Mouse (Mus musculus) midbrain, embryonic 15.5 days (tissue): ENCODE results near the gene Alcam. TPM values are rescaled to one million over a fixed set of nuclear protein-coding genes. Genes with fewer than 3 reads are reported as not detected.

ENCODE experiments used
- ATAC-seq: fragments of 200-750 bp; cut with Nextera tagmentation; replicated peaks from 2 replicates; pipeline ENCODE4 v1.8.0; 2017; ENCODE audit warnings: moderate TSS enrichment
- H3K27ac ChIP-seq: fragments of 300-500 bp; sonication (generic); 2 replicates; pipeline ENCODE4 v1.5.1; 2015; ENCODE audit warnings: mild to moderate bottlenecking, inconsistent platforms
- H3K27me3 ChIP-seq: fragments of 300-500 bp; sonication (generic); replicated peaks from 2 replicates; pipeline ENCODE4 v1.6.1; 2015; ENCODE audit warnings: inconsistent platforms
- H3K36me3 ChIP-seq: fragments of 300-500 bp; sonication (generic); replicated peaks from 2 replicates; pipeline ENCODE4 v1.6.1; 2015; ENCODE audit warnings: inconsistent platforms
- H3K4me1 ChIP-seq: fragments of 300-500 bp; sonication (generic); 2 replicates; pipeline ENCODE4 v1.6.1; 2015; ENCODE audit warnings: inconsistent platforms
- H3K4me2 ChIP-seq: fragments of 300-500 bp; sonication (generic); 2 replicates; pipeline ENCODE4 v1.6.1; 2015; ENCODE audit warnings: inconsistent platforms, mild to moderate bottlenecking, moderate library complexity
- H3K4me3 ChIP-seq: fragments of 300-500 bp; sonication (generic); 2 replicates; pipeline ENCODE4 v1.5.1; 2015; ENCODE audit warnings: mild to moderate bottlenecking, inconsistent platforms
- H3K9ac ChIP-seq: fragments of 300-500 bp; sonication (generic); 2 replicates; pipeline ENCODE4 v1.6.1; 2015; ENCODE audit warnings: mild to moderate bottlenecking, inconsistent platforms
- H3K9me3 ChIP-seq: fragments of 300-500 bp; sonication (generic); 2 replicates; pipeline ENCODE4 v1.6.1; 2016; ENCODE audit warnings: inconsistent platforms
- WGBS: fragments of 180-500 bp; shearing (Covaris S2); methylation state at CpG from one replicate; pipeline ENCODE4 v1.1.7; 2015; ENCODE audit warnings: mixed read lengths; 5-methylcytosine and 5-hydroxymethylcytosine counted together
- polyA plus RNA-seq: library from polyadenylated mRNA; unstranded; fragments of >200 nt; fragmentation: Nextera tagmentation; extraction: Ambion mirVana; gene quantifications from 2 replicates; pipeline ENCODE4 v1.2.1, GENCODE M21; 2015

Alcam gene
- polyA plus RNA-seq, 1 experiment from 2014 or later: 23.5 TPM

DNA sequence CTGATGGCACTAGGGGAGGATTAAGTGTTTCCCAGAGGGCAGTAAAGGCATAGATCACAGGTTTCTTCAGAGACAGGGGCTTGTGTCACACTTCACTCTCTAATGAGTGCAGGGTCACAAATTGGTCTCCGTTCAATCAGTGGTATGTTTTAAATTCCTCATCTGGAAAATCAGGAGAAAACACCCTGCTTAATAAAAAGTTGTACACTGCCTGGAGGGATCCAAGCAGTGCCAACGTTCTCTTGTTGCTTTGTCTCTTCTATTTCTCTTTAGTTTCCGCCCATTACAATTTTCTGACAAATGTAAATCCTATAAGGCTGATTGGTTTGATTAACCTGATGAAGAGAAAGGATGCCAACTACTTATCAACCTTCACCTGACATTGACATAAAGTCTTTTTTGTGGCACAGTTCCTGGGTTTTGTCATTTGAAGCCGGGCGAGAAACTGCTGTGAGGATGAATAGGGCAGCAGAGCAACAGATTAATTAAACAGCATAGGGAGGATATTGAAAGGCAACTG, 67.0 kb downstream of the Alcam start:
- no peak for ATAC-seq
- H3K4me1 ChIP-seq: peaks cover 3% of the 10 kb centered on the region; the same call in 1 of the 2 replicates
- 54% methylated on average over 5 of the region's 5 CpGs for WGBS

DNA sequence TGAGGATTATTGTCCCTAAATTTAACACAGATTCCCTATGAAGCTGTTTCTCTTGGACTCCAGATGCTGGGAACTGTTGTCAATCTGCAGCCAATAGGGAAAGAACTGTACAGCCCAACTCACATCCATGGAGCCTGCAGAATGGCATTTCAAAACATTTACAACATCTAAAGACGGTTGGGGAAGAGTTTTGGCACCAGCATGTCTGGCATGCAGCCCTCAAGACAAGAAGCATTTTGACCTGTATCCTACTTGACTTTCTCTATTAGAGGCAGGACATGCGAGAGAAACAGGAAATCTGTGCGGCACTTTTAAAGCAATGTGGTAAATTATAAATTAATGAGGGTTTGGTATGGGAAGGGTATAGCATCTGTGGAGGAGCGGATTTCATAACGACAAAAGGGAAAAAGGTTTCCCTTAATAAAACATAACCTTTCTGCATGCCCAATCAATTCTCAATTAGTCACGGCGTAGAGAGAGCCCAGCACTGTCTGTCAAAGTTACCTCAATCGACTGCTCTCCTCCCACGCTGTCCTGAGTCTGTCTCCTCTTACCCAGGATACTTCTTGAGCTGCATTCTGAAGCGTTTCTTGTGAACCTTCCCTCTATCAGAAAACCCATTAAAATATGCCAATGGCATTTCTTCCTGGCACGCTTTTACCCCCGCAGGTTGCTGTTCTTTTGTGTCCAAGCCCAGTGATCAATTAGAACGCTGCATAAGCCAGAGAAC, 70.3 kb downstream of the Alcam start:
- ATAC-seq: no peak
- Histone ChIP-seq H3K36me3 (no peaks in the 10 kb centered on the region), H3K9ac (no peak overlapping the region), H3K27me3 (no peaks in the 10 kb centered on the region), H3K27ac (no peak overlapping the region), H3K4me2 (no peak overlapping the region), H3K4me1 (peaks cover 3% of the 10 kb centered on the region; the same call in 1 of the 2 replicates), H3K4me3 (no peak overlapping the region), H3K9me3 (no peaks in the 10 kb centered on the region)
- WGBS: 48% methylated on average over 13 of the region's 13 CpGs

More for the DNA sequence above, 67.0 kb downstream of the Alcam start:
- H3K27ac ChIP-seq: no peak overlapping the region
- H3K9ac ChIP-seq: no peak overlapping the region
- no peak overlapping the region for H3K4me2 ChIP-seq
- H3K9me3 ChIP-seq: no peaks in the 10 kb centered on the region
- no peaks in the 10 kb centered on the region for H3K27me3 ChIP-seq
- H3K36me3 ChIP-seq: no peaks in the 10 kb centered on the region
- no peak overlapping the region for H3K4me3 ChIP-seq

DNA sequence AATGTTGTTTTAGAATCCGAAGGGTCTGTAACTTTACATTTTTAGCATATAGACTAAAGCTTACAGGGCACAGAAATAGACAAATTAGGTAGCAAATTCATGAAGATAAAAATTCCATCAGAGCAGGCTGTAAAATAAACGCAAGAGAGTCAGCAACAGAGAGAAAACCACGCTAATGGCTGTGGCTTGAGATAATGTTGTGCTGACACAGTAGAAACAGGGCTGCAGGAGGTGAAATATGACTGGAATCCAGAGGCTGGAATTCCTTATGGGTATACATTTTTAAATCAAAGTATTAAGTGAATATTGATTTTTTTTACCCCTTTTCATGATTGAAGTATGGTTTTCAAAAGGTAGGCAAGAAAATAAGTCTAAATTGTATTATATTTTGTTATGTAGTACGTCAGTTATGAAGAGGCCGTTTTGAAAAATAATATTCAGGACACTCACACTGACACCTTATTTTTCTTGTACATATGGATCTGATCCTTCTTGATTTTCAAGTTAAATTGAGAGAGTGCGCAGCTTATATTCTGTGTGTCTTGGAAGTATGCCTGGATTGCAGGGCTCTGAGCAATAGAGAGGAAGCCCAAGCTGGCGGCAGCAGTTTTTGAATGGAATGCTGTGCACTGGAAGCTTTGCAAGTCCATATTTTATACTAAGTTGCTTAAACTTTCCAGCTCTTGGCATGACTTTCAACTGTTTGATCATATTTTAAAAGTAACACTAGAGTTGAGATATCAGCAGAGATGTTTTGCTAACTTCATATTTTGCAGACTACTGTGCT, 74.9 kb downstream of the Alcam start:
- no peak overlapping the region for H3K9ac ChIP-seq
- no peak for ATAC-seq
- no peak overlapping the region for H3K4me3 ChIP-seq
- H3K36me3 ChIP-seq: no peaks in the 10 kb centered on the region
- no peaks in the 10 kb centered on the region for H3K9me3 ChIP-seq
- WGBS: 80% methylated on average over 7 of the region's 7 CpGs
- no peak overlapping the region for H3K4me2 ChIP-seq
- peaks cover 3% of the 10 kb centered on the region; the same call in 1 of the 2 replicates for H3K4me1 ChIP-seq
- no peak overlapping the region for H3K27ac ChIP-seq
- no peaks in the 10 kb centered on the region for H3K27me3 ChIP-seq

DNA sequence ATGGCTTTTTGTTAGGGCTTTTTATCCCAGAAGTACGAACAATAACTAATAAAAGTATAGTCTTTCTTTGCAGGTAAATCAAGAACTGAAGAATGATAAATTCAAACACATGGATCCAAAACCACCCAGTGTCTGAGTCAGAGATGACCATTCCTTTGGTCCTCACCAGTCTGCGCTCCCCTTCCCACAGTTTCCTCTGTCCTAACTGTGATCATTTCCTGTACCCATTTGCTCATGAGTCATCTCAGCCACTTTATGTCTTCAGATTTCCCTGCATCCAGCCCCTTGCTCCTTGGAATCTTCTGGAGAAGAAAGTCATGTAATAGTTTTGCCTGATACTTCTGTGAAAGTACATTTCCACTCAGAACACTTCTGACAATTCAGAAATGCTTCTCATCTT, 77.0 kb downstream of the Alcam start:
- Histone ChIP-seq H3K4me3 (no peak overlapping the region), H3K36me3 (no peaks in the 10 kb centered on the region), H3K9me3 (no peaks in the 10 kb centered on the region), H3K4me1 (no peaks in the 10 kb centered on the region), H3K4me2 (no peak overlapping the region), H3K27ac (no peak overlapping the region), H3K9ac (no peak overlapping the region), H3K27me3 (no peaks in the 10 kb centered on the region)
- ATAC-seq: no peak
- 85% methylated on average over 2 of the region's 2 CpGs for WGBS

DNA sequence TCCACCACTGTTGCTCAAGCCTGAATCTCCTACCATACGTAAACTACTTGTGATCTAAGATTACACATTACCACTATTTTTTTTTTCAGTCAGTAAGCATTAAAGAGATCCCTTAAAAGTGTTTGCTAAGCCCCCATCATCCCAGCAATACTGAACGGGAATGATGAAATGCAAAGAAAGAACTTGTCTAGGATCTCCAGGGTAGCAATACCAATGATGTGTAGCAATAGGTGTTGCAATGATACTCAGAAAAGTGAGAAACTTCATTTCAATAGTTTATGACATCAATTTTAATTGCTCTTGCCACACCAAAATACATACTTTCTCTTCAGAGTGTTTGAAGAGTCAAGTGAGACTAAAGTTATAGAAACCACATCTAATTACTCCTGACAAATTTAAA, 81.9 kb downstream of the Alcam start:
- no peaks in the 10 kb centered on the region for H3K36me3 ChIP-seq
- H3K9me3 ChIP-seq: no peaks in the 10 kb centered on the region
- no peak overlapping the region for H3K9ac ChIP-seq
- no peak overlapping the region for H3K4me3 ChIP-seq
- ATAC-seq: no peak
- WGBS: 86% methylated on average over 2 of the region's 2 CpGs
- no peaks in the 10 kb centered on the region for H3K27me3 ChIP-seq
- no peak overlapping the region for H3K4me2 ChIP-seq
- no peaks in the 10 kb centered on the region for H3K4me1 ChIP-seq
- H3K27ac ChIP-seq: no peak overlapping the region

DNA sequence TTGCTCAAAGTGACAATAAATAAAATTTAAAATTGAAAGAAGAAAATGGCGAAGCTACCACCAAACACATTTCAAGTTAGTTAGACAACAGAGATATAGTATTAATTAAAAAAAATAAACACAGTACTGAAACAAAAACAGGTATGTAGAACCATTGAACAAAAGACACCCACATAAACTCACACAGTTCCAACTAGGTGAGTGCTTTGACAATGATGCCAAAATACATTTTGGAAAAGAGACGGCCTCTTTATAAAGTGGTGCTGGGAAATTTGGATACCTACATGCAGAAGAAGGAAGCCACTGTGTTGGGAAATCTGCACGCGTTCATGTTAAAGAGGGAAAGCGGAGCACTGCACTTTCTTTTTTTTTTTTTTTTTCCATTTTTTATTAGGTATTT, 85.4 kb downstream of the Alcam start:
- Histone ChIP-seq H3K27me3 (no peaks in the 10 kb centered on the region), H3K27ac (no peak overlapping the region), H3K9me3 (no peaks in the 10 kb centered on the region), H3K4me3 (no peak overlapping the region), H3K36me3 (no peaks in the 10 kb centered on the region), H3K9ac (no peak overlapping the region), H3K4me2 (no peak overlapping the region), H3K4me1 (no peaks in the 10 kb centered on the region)
- ATAC-seq: no peak
- 98% methylated on average over 5 of the region's 5 CpGs for WGBS

DNA sequence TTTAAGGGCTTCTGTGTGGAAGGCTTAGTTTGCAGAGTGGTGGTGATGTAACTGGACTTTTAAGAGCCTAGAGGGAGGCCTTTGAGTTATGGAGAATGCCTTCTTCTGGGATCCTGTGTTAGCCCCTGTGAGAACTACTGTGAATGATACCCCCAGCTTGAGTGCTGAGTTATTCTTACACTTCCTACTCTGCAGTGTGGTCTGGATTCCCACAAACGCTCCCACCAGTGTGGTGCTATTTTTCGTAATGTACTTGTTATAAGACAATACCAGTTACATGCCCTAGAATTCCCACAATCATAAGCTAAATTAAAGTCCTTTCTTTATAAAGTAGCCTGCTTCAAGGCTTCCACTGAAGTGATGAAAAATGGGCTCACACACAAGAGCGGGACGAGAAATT, 87.0 kb downstream of the Alcam start:
- no peak overlapping the region for H3K27ac ChIP-seq
- no peak overlapping the region for H3K4me3 ChIP-seq
- no peak overlapping the region for H3K4me2 ChIP-seq
- no peaks in the 10 kb centered on the region for H3K27me3 ChIP-seq
- WGBS: 93% methylated on average over 4 of the region's 4 CpGs
- H3K9ac ChIP-seq: no peak overlapping the region
- no peaks in the 10 kb centered on the region for H3K36me3 ChIP-seq
- no peaks in the 10 kb centered on the region for H3K4me1 ChIP-seq
- H3K9me3 ChIP-seq: no peaks in the 10 kb centered on the region
- ATAC-seq: no peak

DNA sequence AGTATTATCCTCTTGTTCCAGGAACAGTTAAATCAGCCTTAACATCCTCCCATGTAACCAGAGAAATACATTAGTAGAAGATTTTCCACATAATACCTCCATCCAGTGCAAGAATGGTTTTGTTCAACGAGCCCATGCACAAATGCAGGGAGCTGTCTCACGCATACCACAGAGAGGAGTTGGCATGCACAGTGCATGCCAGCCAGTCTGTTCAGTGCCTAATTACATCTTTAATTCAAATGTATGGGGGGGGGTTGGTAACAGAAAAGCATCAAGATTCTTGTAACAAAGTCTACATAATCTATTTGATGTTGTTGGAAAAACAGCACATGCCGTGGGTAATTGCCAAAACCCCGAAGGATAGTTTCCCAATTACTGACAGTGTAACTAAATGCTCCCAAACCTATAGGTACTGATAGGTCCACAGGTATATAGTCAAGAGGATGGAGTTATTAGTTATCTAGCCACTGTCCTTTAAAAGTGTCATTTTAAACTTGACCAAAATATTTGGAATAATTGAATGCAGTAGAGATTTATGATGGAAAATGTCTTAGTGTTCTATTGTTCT, 89.8 kb downstream of the Alcam start:
- ATAC-seq: no peak
- Histone ChIP-seq H3K4me2 (no peak overlapping the region), H3K36me3 (no peaks in the 10 kb centered on the region), H3K27ac (no peak overlapping the region), H3K27me3 (no peaks in the 10 kb centered on the region), H3K9me3 (no peaks in the 10 kb centered on the region), H3K4me3 (no peak overlapping the region), H3K9ac (no peak overlapping the region), H3K4me1 (no peaks in the 10 kb centered on the region)
- WGBS: 65% methylated on average over 4 of the region's 4 CpGs

DNA sequence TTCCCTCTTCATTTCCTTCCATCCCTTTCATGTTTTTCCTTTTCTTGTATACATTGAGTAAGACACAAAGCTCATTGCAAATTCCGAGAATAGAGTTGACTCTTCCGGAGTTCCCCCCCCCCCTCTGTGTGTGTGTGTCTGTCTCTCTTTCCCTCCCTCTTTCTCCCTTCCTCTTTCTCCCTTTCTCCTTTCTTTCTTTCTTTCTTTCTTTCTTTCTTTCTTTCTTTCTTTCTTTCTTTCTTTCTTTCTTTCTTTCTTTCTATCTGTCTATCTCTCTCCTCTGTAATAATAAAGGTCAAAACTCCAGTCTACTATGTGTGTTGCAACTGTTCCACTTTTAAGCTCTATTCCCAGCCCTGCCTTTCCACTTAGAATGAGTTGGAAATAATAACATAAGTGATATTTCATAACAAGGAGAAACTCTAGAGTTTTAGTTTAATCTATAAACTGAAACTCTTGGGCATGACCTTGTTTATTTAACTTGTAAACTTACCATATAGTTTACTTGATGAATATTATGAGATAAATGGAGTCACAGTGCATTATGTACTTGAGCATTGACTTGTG, 110.3 kb downstream of the Alcam start:
- Histone ChIP-seq H3K36me3 (no peaks in the 10 kb centered on the region), H3K27me3 (no peaks in the 10 kb centered on the region), H3K9me3 (no peaks in the 10 kb centered on the region), H3K9ac (no peak overlapping the region), H3K4me1 (no peaks in the 10 kb centered on the region), H3K4me2 (no peak overlapping the region), H3K27ac (no peak overlapping the region), H3K4me3 (no peak overlapping the region)
- WGBS: 81% methylated on average over 2 of the region's 2 CpGs
- ATAC-seq: no peak

DNA sequence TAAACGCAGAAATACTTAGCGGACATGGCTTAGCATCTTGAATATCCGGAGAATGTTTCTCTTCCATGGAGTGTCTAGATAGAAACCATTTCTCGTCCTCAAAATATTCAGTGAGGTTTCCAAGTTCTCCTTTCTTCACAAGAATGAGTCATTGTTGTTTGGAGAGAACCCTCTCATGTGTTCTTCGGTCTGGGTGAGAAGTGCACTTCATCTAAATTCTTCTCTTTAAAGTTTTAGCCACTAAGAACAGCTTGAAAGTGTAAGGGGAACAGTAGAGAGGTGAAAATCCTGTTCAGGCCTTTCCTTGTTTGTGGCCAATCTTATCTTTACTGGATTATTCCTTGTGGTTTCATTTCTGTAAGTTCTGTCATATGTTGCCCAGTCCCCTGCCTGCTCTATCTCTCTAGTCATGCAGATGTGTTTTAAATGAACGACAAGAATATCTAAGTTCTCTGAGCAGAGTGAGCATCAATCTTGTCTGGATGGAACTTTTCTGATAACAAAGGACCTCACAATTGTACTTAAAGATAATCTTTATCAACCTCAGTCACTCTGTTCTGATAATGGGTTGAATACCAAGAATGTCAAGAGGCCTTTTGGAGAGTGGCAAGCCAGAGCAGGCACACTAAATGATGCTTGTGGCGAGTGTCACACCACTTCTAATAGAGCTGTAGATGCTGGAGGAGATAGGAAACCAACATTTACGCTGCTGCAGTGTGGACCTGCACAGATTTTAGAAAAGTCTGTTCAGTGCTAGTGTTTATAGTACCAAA, 111.0 kb downstream of the Alcam start:
- no peaks in the 10 kb centered on the region for H3K27me3 ChIP-seq
- no peaks in the 10 kb centered on the region for H3K4me1 ChIP-seq
- WGBS: 87% methylated on average over 8 of the region's 8 CpGs
- no peak overlapping the region for H3K4me3 ChIP-seq
- H3K4me2 ChIP-seq: no peak overlapping the region
- H3K27ac ChIP-seq: no peak overlapping the region
- ATAC-seq: no peak
- H3K36me3 ChIP-seq: no peaks in the 10 kb centered on the region
- H3K9me3 ChIP-seq: no peaks in the 10 kb centered on the region
- no peak overlapping the region for H3K9ac ChIP-seq

DNA sequence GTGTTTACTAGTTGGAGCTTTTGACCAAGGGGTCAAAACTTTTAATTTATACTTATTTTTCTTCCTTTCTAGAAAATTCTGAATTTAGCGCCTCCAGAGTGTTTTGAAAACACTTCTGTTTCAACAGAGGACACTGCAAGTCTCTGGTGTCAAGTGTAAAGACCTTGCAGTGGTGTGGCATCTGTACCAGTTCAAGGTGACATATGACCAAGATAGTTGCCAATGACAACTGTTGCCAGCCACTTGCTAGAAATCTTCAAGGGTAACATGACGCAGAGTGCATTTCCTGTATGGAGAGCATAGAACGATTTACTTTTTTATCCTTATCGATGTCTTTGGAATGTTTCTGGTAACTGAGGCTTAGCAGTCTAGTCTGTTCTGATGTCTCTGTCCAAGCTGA, 119.8 kb downstream of the Alcam start:
- Histone ChIP-seq H3K4me3 (no peak overlapping the region), H3K36me3 (no peaks in the 10 kb centered on the region), H3K9ac (no peak overlapping the region), H3K27me3 (no peaks in the 10 kb centered on the region), H3K27ac (no peak overlapping the region), H3K9me3 (no peaks in the 10 kb centered on the region), H3K4me1 (no peaks in the 10 kb centered on the region), H3K4me2 (no peak overlapping the region)
- 88% methylated on average over 4 of the region's 4 CpGs for WGBS
- ATAC-seq: no peak

DNA sequence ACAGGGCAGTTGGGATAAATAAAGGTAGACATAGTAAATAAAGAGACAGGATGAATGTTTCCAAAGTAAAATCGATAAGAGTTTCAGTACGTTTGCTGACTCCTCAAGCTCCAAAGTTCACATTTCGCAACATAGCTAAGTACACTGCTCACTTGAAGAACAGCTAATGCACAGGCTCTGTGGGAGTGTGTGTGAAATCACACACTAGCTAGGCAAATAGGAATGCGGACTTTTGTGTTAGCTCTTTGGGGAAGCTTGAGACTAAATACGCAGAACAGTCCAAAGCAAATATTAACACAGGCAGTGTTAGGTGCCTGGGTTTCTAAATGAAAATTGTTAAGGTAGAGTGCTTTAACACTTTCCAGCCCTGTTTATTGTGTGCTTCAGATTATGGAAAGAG, 120.2 kb downstream of the Alcam start:
- Histone ChIP-seq H3K9me3 (no peaks in the 10 kb centered on the region), H3K4me3 (no peak overlapping the region), H3K27me3 (no peaks in the 10 kb centered on the region), H3K36me3 (no peaks in the 10 kb centered on the region), H3K4me1 (no peaks in the 10 kb centered on the region), H3K4me2 (no peak overlapping the region), H3K9ac (no peak overlapping the region), H3K27ac (no peak overlapping the region)
- no peak for ATAC-seq
- WGBS: 87% methylated on average over 5 of the region's 5 CpGs
